In the genomic region with DNA sequence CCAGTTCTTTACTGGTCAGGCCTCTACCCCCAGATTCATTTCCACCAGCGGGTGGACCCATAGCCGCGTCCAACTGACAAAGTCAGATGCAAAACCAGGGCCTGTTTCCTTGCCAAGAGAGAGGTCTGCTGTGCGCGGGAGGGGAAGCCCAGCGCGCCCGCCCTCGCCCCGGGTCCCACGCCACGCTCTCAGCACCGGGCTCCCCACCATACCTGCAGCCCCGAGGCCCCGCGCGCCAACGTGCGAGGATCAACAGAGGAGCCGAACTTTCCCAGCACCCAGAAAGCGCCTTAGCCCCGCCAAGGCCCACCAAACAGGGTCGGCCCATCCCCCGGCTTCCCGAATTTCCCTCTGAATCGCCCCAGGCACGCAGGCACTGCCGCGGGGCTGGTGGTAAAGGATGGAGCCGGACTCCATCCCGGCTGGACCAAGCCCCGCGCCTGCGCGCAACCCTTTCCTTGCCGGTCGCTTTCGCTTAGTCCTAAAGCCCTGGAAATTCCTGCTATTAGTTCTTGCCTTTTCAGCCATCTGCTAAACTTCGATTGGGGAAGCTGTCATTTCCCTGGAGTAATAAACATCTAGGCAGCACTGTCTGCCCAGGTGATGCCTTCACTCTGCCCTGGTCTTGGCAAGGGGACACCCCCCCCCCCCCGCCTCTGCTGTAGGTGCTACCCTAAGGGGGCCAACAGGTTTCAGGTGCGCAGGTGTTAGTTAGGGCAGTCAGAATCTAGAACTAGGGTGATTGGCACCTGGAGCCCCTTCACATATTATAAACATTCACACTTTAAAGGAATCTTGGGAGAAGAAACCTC, we compare ENCODE assay signal across 8 mouse cellular contexts.
DNase-seq lines count a peak whose midpoint lies in the region; ATAC-seq and TF ChIP-seq lines count a peak whose summit lies in the region.

No protein-coding gene starts in this region.

- ATAC-seq in embryonic facial prominence, embryonic 12.5 days (ENCODE audit: insufficient number of reproducible peaks, insufficient read depth, low FRiP score, low TSS enrichment): peak; percentile 89
- peak; percentile 89 for ATAC-seq in kidney, embryonic 14.5 days (ENCODE audit: low FRiP score, low TSS enrichment)
- ATAC-seq in liver, embryonic 11.5 days (replicated peaks; ENCODE audit: low FRiP score): 0 out of 2 replicates have a peak, but pooled peaks have one; percentile 43

- WGBS in spleen, adult 2 months: 7% methylated on average over 41 of the region's 41 CpGs
- WGBS in embryonic facial prominence, embryonic 12.5 days: 2% methylated on average over 41 of the region's 41 CpGs
- WGBS in kidney, embryonic 14.5 days: 1% methylated on average over 41 of the region's 41 CpGs
- 2% methylated on average over 41 of the region's 41 CpGs for WGBS in liver, embryonic 11.5 days

- H3K9ac ChIP-seq in embryonic facial prominence, embryonic 12.5 days: peak overlapping the region; percentile 66
- peak overlapping the region; percentile 73 for H3K9ac ChIP-seq in kidney, embryonic 14.5 days (ENCODE audit: low read depth, low read length)
- peak overlapping the region; percentile 49 for H3K9ac ChIP-seq in liver, embryonic 11.5 days (ENCODE audit: low read depth, low read length)

- H3K9me3 ChIP-seq in embryonic facial prominence, embryonic 12.5 days: no peaks in the 10 kb centered on the region
- H3K9me3 ChIP-seq in kidney, embryonic 14.5 days (ENCODE audit: control insufficient read depth, low read length): no peaks in the 10 kb centered on the region
- no peaks in the 10 kb centered on the region for H3K9me3 ChIP-seq in liver, embryonic 11.5 days (ENCODE audit: control insufficient read depth, low read length)

- no peak for DNase-seq in spleen, adult 2 months (ENCODE audit: low read depth in 1 of 2, low spot score in 2 of 2)
- DNase-seq in spleen, postnatal 36 days (ENCODE audit: low spot score in 2 of 2): no peak
- peak; percentile 53 to 58 for DNase-seq in heart, adult 9 months (ENCODE audit: low spot score in 2 of 2)
- peak; percentile 79 for DNase-seq in liver, embryonic 11.5 days (ENCODE audit: low spot score)
- peak; percentile 90 for DNase-seq in neural tube, embryonic 10.5 days (ENCODE audit: extremely low spot score, low spot score)
- peak; percentile 74 for DNase-seq in urinary bladder, postnatal 14 days (ENCODE audit: low spot score)

- no peaks in the 10 kb centered on the region for H3K36me3 ChIP-seq in spleen, adult 2 months (ENCODE audit: control insufficient read depth, insufficient read depth, low read length)
- peaks cover 4% of the 10 kb centered on the region; the same call in 1 of the 2 replicates for H3K36me3 ChIP-seq in embryonic facial prominence, embryonic 12.5 days
- peaks cover 2% of the 10 kb centered on the region for H3K36me3 ChIP-seq in kidney, embryonic 14.5 days (ENCODE audit: control insufficient read depth, insufficient read depth, low read length)
- no peaks in the 10 kb centered on the region for H3K36me3 ChIP-seq in liver, embryonic 11.5 days (ENCODE audit: control insufficient read depth, insufficient read depth, low read length)

- H3K4me1 ChIP-seq in spleen, adult 2 months (ENCODE audit: control insufficient read depth, insufficient read depth, insufficient read length): peaks cover 2% of the 10 kb centered on the region
- peaks cover 42% of the 10 kb centered on the region for H3K4me1 ChIP-seq in embryonic facial prominence, embryonic 12.5 days
- H3K4me1 ChIP-seq in kidney, embryonic 14.5 days (ENCODE audit: control insufficient read depth, insufficient read depth, low read length): peaks cover 39% of the 10 kb centered on the region
- H3K4me1 ChIP-seq in liver, embryonic 11.5 days (replicated peaks; ENCODE audit: control insufficient read depth, insufficient read depth, low read length): peaks cover 7% of the 10 kb centered on the region

- H3K27me3 ChIP-seq in spleen, adult 2 months (ENCODE audit: control insufficient read depth, insufficient read depth, low read length): peaks cover 7% of the 10 kb centered on the region; the same call in 1 of the 2 replicates
- H3K27me3 ChIP-seq in embryonic facial prominence, embryonic 12.5 days: no peaks in the 10 kb centered on the region
- no peaks in the 10 kb centered on the region for H3K27me3 ChIP-seq in kidney, embryonic 14.5 days (ENCODE audit: control insufficient read depth, insufficient read depth, low read length)
- peaks cover 7% of the 10 kb centered on the region for H3K27me3 ChIP-seq in liver, embryonic 11.5 days (replicated peaks; ENCODE audit: control insufficient read depth, insufficient read depth, low read length)

- peak overlapping the region; percentile 64 for H3K4me2 ChIP-seq in embryonic facial prominence, embryonic 12.5 days (replicated peaks)
- H3K4me2 ChIP-seq in kidney, embryonic 14.5 days (replicated peaks; ENCODE audit: low read depth, low read length): peak overlapping the region; percentile 77
- peak overlapping the region; percentile 59 for H3K4me2 ChIP-seq in liver, embryonic 11.5 days

- H3K4me3 ChIP-seq in spleen, adult 2 months (ENCODE audit: extremely low read depth, insufficient read depth, insufficient read length): peak overlapping the region; percentile 40; the same call in 1 of the 2 replicates
- peak overlapping the region; percentile 61 for H3K4me3 ChIP-seq in embryonic facial prominence, embryonic 12.5 days
- peak overlapping the region; percentile 64 for H3K4me3 ChIP-seq in kidney, embryonic 14.5 days (ENCODE audit: low read length)
- H3K4me3 ChIP-seq in liver, embryonic 11.5 days (ENCODE audit: low read depth, low read length): peak overlapping the region; percentile 53

- TF ChIP-seq POLR2A in spleen, adult 2 months (IDR thresholded peaks at IDR 0.05; ENCODE audit: low read depth, low read length): no peak

- H3K27ac ChIP-seq in spleen, adult 2 months (ENCODE audit: insufficient read depth, low read length): no peak overlapping the region; the same call in 1 of the 2 replicates
- peak overlapping the region; percentile 90 for H3K27ac ChIP-seq in embryonic facial prominence, embryonic 12.5 days
- H3K27ac ChIP-seq in kidney, embryonic 14.5 days (ENCODE audit: low read depth, low read length): peak overlapping the region; percentile 91
- H3K27ac ChIP-seq in liver, embryonic 11.5 days (ENCODE audit: low read depth, low read length): 0 out of 2 replicates have a peak overlapping the region, but pooled peaks have one; percentile 34

- TF ChIP-seq CTCF in spleen, adult 2 months (IDR thresholded peaks at IDR 0.05; ENCODE audit: extremely low read depth, insufficient read depth, insufficient read length, insufficient replicate concordance): no peak

Comparison
In these comparisons a context has a peak if more than half of its experiments do, and no peak if none do; other contexts are left out.
1. DNase-seq: peak in heart, adult 9 months (2 of 2), liver, embryonic 11.5 days (single experiment), neural tube, embryonic 10.5 days (single experiment) and urinary bladder, postnatal 14 days (single experiment); none in spleen, adult 2 months (0 of 2) and spleen, postnatal 36 days (0 of 2).
2. Peak in every context shown above with its lines, with median percentiles within 50 percentile points of each other: H3K4me3 ChIP-seq, ATAC-seq, H3K4me2 ChIP-seq and H3K9ac ChIP-seq.